Mouse (Mus musculus) G1E (cell line): Measurements from ENCODE around the gene Plekhd1.

Experiments
- CTCF ChIP-seq: IDR thresholded peaks from 2 replicates; pipeline ENCODE4 v1.5.1; 2012; ENCODE audit warnings: low read depth, low read length, inconsistent platforms, mixed read lengths
- GATA1 ChIP-seq: IDR thresholded peaks from 2 replicates; pipeline ENCODE4 v1.6.1; 2012; ENCODE audit warnings: borderline replicate concordance, low read length, inconsistent platforms, mixed read lengths
- GATA2 ChIP-seq: IDR thresholded peaks from 2 replicates; pipeline ENCODE4 v1.6.1; 2012; ENCODE audit warnings: low read depth, low read length, inconsistent platforms, borderline replicate concordance
- POLR2AphosphoS5 ChIP-seq: IDR thresholded peaks from 2 replicates; pipeline ENCODE4 v1.6.1; 2012; ENCODE audit warnings: low read depth, low read length, inconsistent platforms; ENCODE audit not compliant: insufficient replicate concordance
- TAL1 ChIP-seq: conservative IDR thresholded peaks from 2 replicates; pipeline ENCODE4 v1.6.1; 2012; ENCODE audit warnings: low read depth, low read length, inconsistent platforms, mixed read lengths

DNA sequence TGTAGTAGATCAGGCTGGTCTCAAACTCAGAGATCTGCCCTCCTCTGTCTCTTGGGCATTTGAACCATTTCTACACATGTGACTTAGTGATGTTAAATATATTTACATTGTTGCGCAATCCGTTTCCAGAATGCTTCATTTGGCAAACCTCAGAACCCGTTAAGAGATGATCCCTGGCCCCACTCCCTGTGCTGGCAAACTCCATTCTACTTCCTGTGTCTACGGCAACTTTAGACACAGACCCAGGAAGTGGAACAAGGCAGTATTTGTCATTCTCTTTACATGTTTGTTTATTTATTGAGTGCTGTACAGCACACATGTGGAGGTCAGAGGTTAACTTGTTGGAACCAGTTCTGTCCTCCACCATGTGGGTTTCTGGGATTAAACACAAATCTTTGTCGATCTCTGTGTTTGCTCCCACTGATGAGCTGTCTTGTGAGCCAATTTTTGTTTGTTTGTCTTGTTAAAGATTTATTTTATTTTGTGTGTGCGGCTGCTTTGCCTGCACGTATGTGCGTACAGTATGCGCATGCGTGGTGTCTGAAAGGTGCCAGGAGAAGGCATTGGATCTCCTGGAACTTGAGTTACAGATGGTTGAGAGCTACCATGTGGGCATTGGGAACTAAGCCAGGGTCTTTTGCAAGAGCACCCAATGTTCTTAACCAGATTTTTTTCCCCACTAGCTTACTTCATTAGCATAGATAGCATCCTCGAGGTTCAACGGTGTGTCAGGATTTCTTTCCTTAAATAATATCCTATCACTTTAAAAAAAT is 37.6 kb downstream of the Plekhd1 start:
- no peak for TF ChIP-seq CTCF
- no peak for TF ChIP-seq TAL1
- TF ChIP-seq POLR2AphosphoS5, result no peak
- no peak for TF ChIP-seq GATA1
- TF ChIP-seq GATA2, result no peak
